Comparison of ENCODE assay signal across 22 mouse cellular contexts in the genomic region with DNA sequence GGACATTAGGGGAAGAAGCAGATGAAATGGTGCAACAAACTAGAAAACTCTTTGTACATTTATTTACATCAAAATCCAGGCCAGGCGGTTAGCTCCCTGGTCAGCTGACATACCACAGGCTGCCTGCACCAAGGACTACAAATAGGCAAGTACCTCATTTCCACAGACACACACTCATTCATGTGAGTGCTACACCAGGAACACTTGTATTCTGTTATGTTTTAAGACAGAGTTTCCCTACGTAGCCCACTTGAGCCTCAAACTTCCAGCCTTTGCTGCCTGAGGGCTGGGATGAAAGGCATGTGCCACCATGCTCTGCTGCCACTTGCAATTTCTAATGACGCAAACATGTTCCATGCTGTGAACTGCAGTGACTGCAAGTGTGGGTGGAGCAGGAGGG. TPM values are rescaled to one million over a fixed set of nuclear protein-coding genes. Genes with fewer than 3 reads are reported as not detected.
DNase-seq lines count a peak whose midpoint lies in the region; ATAC-seq and TF ChIP-seq lines count a peak whose summit lies in the region.
"Had no signal": no experiment of that assay in that cellular context is flagged by ENCODE, and none has a peak within 500 bp of the region (broad histone marks: within the 10 kb centered on the region; RNA-seq: fewer than 3 reads in every experiment).

No protein-coding gene starts in this region.

- H3K27ac ChIP-seq in lung, postnatal 0 days (ENCODE audit: low read length), result peak overlapping the region; percentile 32; the same call in 1 of the 2 replicates
- peak overlapping the region; percentile 9; the same call in 1 of the 2 replicates for H3K27ac ChIP-seq in stomach, embryonic 16.5 days (ENCODE audit: low read length)
- H3K27ac ChIP-seq in stomach, postnatal 0 days (replicated peaks), result no peak overlapping the region
- H3K27ac ChIP-seq in forebrain, embryonic 11.5 days (ENCODE audit: low read depth, low read length), result no peak overlapping the region

- H3K4me3 ChIP-seq in lung, postnatal 0 days (ENCODE audit: low read depth, low read length), result no peak overlapping the region
- no peak overlapping the region for H3K4me3 ChIP-seq in lung, adult 2 months (replicated peaks; ENCODE audit: extremely low read depth, low read depth, low read length)
- H3K4me3 ChIP-seq in stomach, embryonic 16.5 days (replicated peaks; ENCODE audit: low read length), result no peak overlapping the region
- no peak overlapping the region for H3K4me3 ChIP-seq in stomach, postnatal 0 days (ENCODE audit: low read depth, low read length)
- H3K4me3 ChIP-seq in forebrain, embryonic 11.5 days (ENCODE audit: low read depth, low read length), result no peak overlapping the region

- DNase-seq in frontal cortex, postnatal 14 days (ENCODE audit: low spot score in 2 of 2), result no peak
- DNase-seq in lung, postnatal 0 days (ENCODE audit: low spot score), result peak; percentile 57
- no peak for DNase-seq in lung, adult 2 months
- no peak for DNase-seq in stomach, postnatal 0 days (ENCODE audit: low spot score)
- no peak for DNase-seq in forebrain, embryonic 11.5 days (ENCODE audit: low spot score)
- no peak for DNase-seq in layer of hippocampus, postnatal 36 days
- DNase-seq: adrenal gland, adult 2 months; adrenal gland, adult 8-10 months; adrenal gland, postnatal 10 days; adrenal gland, postnatal 14 days; adrenal gland, postnatal 25 days; adrenal gland, postnatal 36 days; B cell, adult 2 months; cerebellum, adult 11 months; cerebellum, adult 11-12 months had no signal

- TF ChIP-seq EP300 in lung, postnatal 0 days (IDR thresholded peaks at IDR 0.05), result no peak
- no peak for TF ChIP-seq EP300 in stomach, postnatal 0 days (optimal IDR thresholded peaks at IDR 0.05)

- H3K9me3 ChIP-seq in lung, postnatal 0 days (ENCODE audit: low read length), result no peaks in the 10 kb centered on the region
- no peaks in the 10 kb centered on the region for H3K9me3 ChIP-seq in stomach, embryonic 16.5 days (replicated peaks; ENCODE audit: control insufficient read depth, low read length)
- no peaks in the 10 kb centered on the region for H3K9me3 ChIP-seq in stomach, postnatal 0 days (ENCODE audit: control insufficient read depth, low read length)
- no peaks in the 10 kb centered on the region for H3K9me3 ChIP-seq in forebrain, embryonic 11.5 days (ENCODE audit: control insufficient read depth, low read length)
- H3K9me3 ChIP-seq: G1E had no signal

- H3K36me3 ChIP-seq in lung, postnatal 0 days (ENCODE audit: insufficient read depth, low read length), result no peaks in the 10 kb centered on the region
- peaks cover 9% of the 10 kb centered on the region; the same call in 1 of the 2 replicates for H3K36me3 ChIP-seq in stomach, embryonic 16.5 days (ENCODE audit: control insufficient read depth, insufficient read depth, low read length)
- H3K36me3 ChIP-seq in stomach, postnatal 0 days (ENCODE audit: control insufficient read depth, insufficient read depth, low read length), result peaks cover 3% of the 10 kb centered on the region; the same call in 1 of the 2 replicates
- no peaks in the 10 kb centered on the region; the same call in 1 of the 2 replicates for H3K36me3 ChIP-seq in forebrain, embryonic 11.5 days (ENCODE audit: control insufficient read depth, insufficient read depth, low read length)

- TF ChIP-seq CTCF in lung, postnatal 0 days (IDR thresholded peaks at IDR 0.05), result no peak
- no peak for TF ChIP-seq CTCF in lung, adult 2 months (IDR thresholded peaks at IDR 0.05; ENCODE audit: insufficient read depth, low read length)
- no peak for TF ChIP-seq CTCF in stomach, postnatal 0 days (IDR thresholded peaks at IDR 0.05; ENCODE audit: low read depth)

- no peaks in the 10 kb centered on the region for H3K4me1 ChIP-seq in lung, postnatal 0 days (ENCODE audit: insufficient read depth, low read depth, low read length)
- peaks cover 7% of the 10 kb centered on the region for H3K4me1 ChIP-seq in lung, adult 2 months (ENCODE audit: control insufficient read depth, insufficient read depth, low read length)
- H3K4me1 ChIP-seq in stomach, embryonic 16.5 days (ENCODE audit: control insufficient read depth, insufficient read depth, low read length), result no peaks in the 10 kb centered on the region
- H3K4me1 ChIP-seq in stomach, postnatal 0 days (replicated peaks; ENCODE audit: control insufficient read depth, insufficient read depth), result no peaks in the 10 kb centered on the region; the same call in 1 of the 2 replicates
- H3K4me1 ChIP-seq in forebrain, embryonic 11.5 days (replicated peaks; ENCODE audit: control insufficient read depth, insufficient read depth, low read length), result peaks cover under 1% of the 10 kb centered on the region; the same call in 1 of the 2 replicates

- no peak overlapping the region for H3K9ac ChIP-seq in lung, postnatal 0 days (replicated peaks; ENCODE audit: low read depth)
- no peak overlapping the region for H3K9ac ChIP-seq in stomach, embryonic 16.5 days (ENCODE audit: low read length)
- 0 out of 2 replicates have a peak overlapping the region, but pooled peaks have one; percentile 2 for H3K9ac ChIP-seq in stomach, postnatal 0 days (ENCODE audit: low read length)
- no peak overlapping the region for H3K9ac ChIP-seq in forebrain, embryonic 11.5 days (ENCODE audit: low read length)

- 72% methylated on average over 3 of the region's 3 CpGs for WGBS in lung, postnatal 0 days
- 78% methylated on average over 3 of the region's 3 CpGs for WGBS in lung, adult 2 months
- 70% methylated on average over 3 of the region's 3 CpGs for WGBS in stomach, embryonic 16.5 days
- WGBS in stomach, postnatal 0 days, result 70% methylated on average over 3 of the region's 3 CpGs
- 89% methylated on average over 3 of the region's 3 CpGs for WGBS in forebrain, embryonic 11.5 days

- no peaks in the 10 kb centered on the region for H3K27me3 ChIP-seq in lung, postnatal 0 days (replicated peaks; ENCODE audit: insufficient read depth, low read length)
- H3K27me3 ChIP-seq in stomach, embryonic 16.5 days (ENCODE audit: control insufficient read depth, insufficient read depth, low read length), result no peaks in the 10 kb centered on the region
- H3K27me3 ChIP-seq in stomach, postnatal 0 days (ENCODE audit: control insufficient read depth, insufficient read depth, low read length), result no peaks in the 10 kb centered on the region
- no peaks in the 10 kb centered on the region for H3K27me3 ChIP-seq in forebrain, embryonic 11.5 days (ENCODE audit: control insufficient read depth, insufficient read depth, low read length)
- H3K27me3 ChIP-seq: CH12.LX, Patski had no signal

- no peak overlapping the region for H3K4me2 ChIP-seq in lung, postnatal 0 days (replicated peaks; ENCODE audit: low read depth, low read length)
- H3K4me2 ChIP-seq in stomach, embryonic 16.5 days (ENCODE audit: low read depth, low read length), result no peak overlapping the region
- H3K4me2 ChIP-seq in stomach, postnatal 0 days (replicated peaks; ENCODE audit: low read depth), result no peak overlapping the region
- no peak overlapping the region for H3K4me2 ChIP-seq in forebrain, embryonic 11.5 days (ENCODE audit: low read depth, low read length, severe bottlenecking)

- ATAC-seq in frontal cortex, adult (ENCODE audit: low TSS enrichment), result peak; percentile 20; the same call in 1 of the 2 replicates
- ATAC-seq in lung, postnatal 0 days, result peak; percentile 81
- no peak for ATAC-seq in stomach, embryonic 16.5 days (ENCODE audit: insufficient read depth, low FRiP score)
- ATAC-seq in stomach, postnatal 0 days (ENCODE audit: low FRiP score, low TSS enrichment), result no peak
- no peak for ATAC-seq in forebrain, embryonic 11.5 days (replicated peaks; ENCODE audit: low FRiP score)
- ATAC-seq: activated CD4-positive, CD25-positive, alpha-beta regulatory T cell, adult 4 months; CD4-positive, CD25-positive, alpha-beta regulatory T cell, adult 4 months; Patski had no signal

- no peak for TF ChIP-seq POLR2A in lung, adult 2 months (IDR thresholded peaks at IDR 0.05; ENCODE audit: borderline replicate concordance, extremely low read depth, low read depth, low read length)

RNA-seq across cellular contexts. Expression of a gene that starts 18.5 kb away (rescaled TPM):
- 34.7 and 38.1 TPM in 2 replicates for polyA plus RNA-seq in lung, postnatal 0 days (2015; fragmentation: Nextera tagmentation; extraction: Ambion mirVana)
- 19.3 and 28.7 TPM in 2 replicates for polyA plus RNA-seq in lung, adult 2 months (2012; rRNA removed)
- 108 and 114 TPM in 2 replicates for polyA plus RNA-seq in stomach, embryonic 16.5 days (2015; fragmentation: Nextera tagmentation; extraction: Ambion mirVana)
- polyA plus RNA-seq in stomach, postnatal 0 days (2015; fragmentation: Nextera tagmentation; extraction: Ambion mirVana), result 68.6 and 69.7 TPM in 2 replicates
- polyA plus RNA-seq in forebrain, embryonic 11.5 days (2014; fragmentation: Nextera tagmentation; extraction: Ambion mirVana), result 133 and 135 TPM in 2 replicates
- total RNA-seq in layer of hippocampus, postnatal 36 days (2021), result 10 to 100 TPM; 88.2 to 97.5 TPM

RNA-seq across cellular contexts. Expression of a gene that starts 19.3 kb away (rescaled TPM):
- polyA plus RNA-seq in lung, postnatal 0 days (2015; fragmentation: Nextera tagmentation; extraction: Ambion mirVana), result 3.1 TPM in 2 replicates
- 12.0 and 12.5 TPM in 2 replicates for polyA plus RNA-seq in lung, adult 2 months (2012; rRNA removed)
- 4.3 and 4.8 TPM in 2 replicates for polyA plus RNA-seq in stomach, embryonic 16.5 days (2015; fragmentation: Nextera tagmentation; extraction: Ambion mirVana)
- 2.6 and 3.1 TPM in 2 replicates for polyA plus RNA-seq in stomach, postnatal 0 days (2015; fragmentation: Nextera tagmentation; extraction: Ambion mirVana)
- polyA plus RNA-seq in forebrain, embryonic 11.5 days (2014; fragmentation: Nextera tagmentation; extraction: Ambion mirVana), result 8.7 and 9.6 TPM in 2 replicates
- 10 to 100 TPM; 47.0 to 49.1 TPM for total RNA-seq in layer of hippocampus, postnatal 36 days (2021)

Comparison
In these comparisons a context has a peak if more than half of its experiments do, and no peak if none do; other contexts are left out.
1. H3K27ac ChIP-seq: peak in lung, postnatal 0 days (single experiment) and stomach, embryonic 16.5 days (single experiment); none in stomach, postnatal 0 days (single experiment) and forebrain, embryonic 11.5 days (single experiment).
2. ATAC-seq: peak in frontal cortex, adult (single experiment) and lung, postnatal 0 days (single experiment); none in stomach, embryonic 16.5 days (single experiment), stomach, postnatal 0 days (single experiment) and forebrain, embryonic 11.5 days (single experiment).